Mouse (Mus musculus) embryonic fibroblast, embryonic 13.5 days (primary cell): ENCODE data around the gene Sept5. TPM values are rescaled to one million over a fixed set of nuclear protein-coding genes. Genes with fewer than 3 reads are reported as not detected.

ENCODE experiments used
- H3K27ac ChIP-seq: 2 replicates; pipeline ENCODE4 v1.5.1; 2012; ENCODE audit warnings: low read length, control low read depth, inconsistent platforms; ENCODE audit not compliant: insufficient read depth
- H3K4me1 ChIP-seq: 2 replicates; pipeline ENCODE4 v1.6.1; 2011; ENCODE audit warnings: low read length; ENCODE audit not compliant: control insufficient read depth, insufficient read depth
- H3K4me3 ChIP-seq: 2 replicates; pipeline ENCODE4 v1.5.1; 2011; ENCODE audit warnings: mild to moderate bottlenecking, control low read depth, low read length; ENCODE audit not compliant: insufficient read depth
- CTCF ChIP-seq: IDR thresholded peaks from 2 replicates; pipeline ENCODE4 v1.5.1; 2011; ENCODE audit warnings: mild to moderate bottlenecking, control low read depth, low read length, moderate library complexity, borderline replicate concordance; ENCODE audit not compliant: insufficient read depth
- POLR2A ChIP-seq: IDR thresholded peaks from 2 replicates; pipeline ENCODE4 v1.6.1; 2011; ENCODE audit warnings: low read depth, mild to moderate bottlenecking, control low read depth, low read length, moderate library complexity
- polyA plus RNA-seq: library from polyadenylated mRNA; stranded (reverse); fragments of >200 nt; gene quantifications from 2 replicates; pipeline ENCODE4 v1.2.4, GENCODE M21; 2011; ENCODE audit warnings: low read depth; ENCODE audit not compliant: missing spikeins, insufficient read length

Sept5 gene
- polyA plus RNA-seq, 1 experiment, result 82.3 TPM

- Histone ChIP-seq H3K4me3 (peak overlapping the region; percentile 13; the same call in 1 of the 2 replicates), H3K27ac (no peak overlapping the region; the same call in 1 of the 2 replicates), H3K4me1 (0 out of 2 replicates have a peak, but pooled peaks cover 4% of the 10 kb centered on the region)
- TF ChIP-seq CTCF (no peak), POLR2A (no peak)
Measured at GRCm38 (mm10) chr16:18625791-18626311, 3.9 kb downstream of the Sept5 start.

GRCm38 (mm10) chr16:18625097-18625496 is 4.7 kb downstream of the Sept5 start:
- H3K4me3 ChIP-seq, result no peak overlapping the region
- TF ChIP-seq POLR2A (no peak), CTCF (no peak)
- 0 out of 2 replicates have a peak, but pooled peaks cover 4% of the 10 kb centered on the region for H3K4me1 ChIP-seq
- H3K27ac ChIP-seq, result no peak overlapping the region

- H3K4me1 ChIP-seq, result 0 out of 2 replicates have a peak, but pooled peaks cover 4% of the 10 kb centered on the region
- H3K4me3 ChIP-seq, result no peak overlapping the region
- H3K27ac ChIP-seq, result no peak overlapping the region
- no peak for TF ChIP-seq CTCF
- no peak for TF ChIP-seq POLR2A
Measured at GRCm38 (mm10) chr16:18624641-18625040, 5.1 kb downstream of the Sept5 start.

- TF ChIP-seq CTCF, result no peak
- no peak for TF ChIP-seq POLR2A
- Histone ChIP-seq H3K27ac (no peak overlapping the region), H3K4me1 (0 out of 2 replicates have a peak, but pooled peaks cover 4% of the 10 kb centered on the region), H3K4me3 (no peak overlapping the region)
Measured at GRCm38 (mm10) chr16:18623751-18624540, 5.8 kb downstream of the Sept5 start.

- TF ChIP-seq CTCF (no peak), POLR2A (no peak)
- H3K27ac ChIP-seq, result no peak overlapping the region
- H3K4me1 ChIP-seq, result 0 out of 2 replicates have a peak, but pooled peaks cover 4% of the 10 kb centered on the region
- H3K4me3 ChIP-seq, result no peak overlapping the region
Measured at GRCm38 (mm10) chr16:18622916-18623750, 6.6 kb downstream of the Sept5 start.

- Histone ChIP-seq H3K27ac (no peak within 1 kb of the TSS), H3K4me1 (0 out of 2 replicates have a peak, but pooled peaks cover 4% of the 10 kb centered on the region), H3K4me3 (no peak within 1 kb of the TSS)
- TF ChIP-seq CTCF (no peak), POLR2A (no peak)
Measured at GRCm38 (mm10) chr16:18622019-18622418, 7.7 kb downstream of the Sept5 start, which contains the start of gene Gp1bb. Gp1bb (minus strand) TSS chr16:18622403.

- H3K27ac ChIP-seq, result no peak overlapping the region
- TF ChIP-seq POLR2A, result no peak
- TF ChIP-seq CTCF, result no peak
- no peak overlapping the region for H3K4me3 ChIP-seq
- 0 out of 2 replicates have a peak, but pooled peaks cover 4% of the 10 kb centered on the region for H3K4me1 ChIP-seq
Measured at GRCm38 (mm10) chr16:18621362-18622001, 8.3 kb downstream of the Sept5 start.

GRCm38 (mm10) chr16:18620601-18621361 is 9.0 kb downstream of the Sept5 start:
- Histone ChIP-seq H3K27ac (no peak overlapping the region), H3K4me1 (0 out of 2 replicates have a peak, but pooled peaks cover 2% of the 10 kb centered on the region), H3K4me3 (no peak overlapping the region)
- TF ChIP-seq POLR2A (no peak), CTCF (no peak)

GRCm38 (mm10) chr16:18620201-18620600 is 9.6 kb downstream of the Sept5 start:
- H3K4me3 ChIP-seq, result no peak overlapping the region
- H3K27ac ChIP-seq, result no peak overlapping the region
- no peaks in the 10 kb centered on the region for H3K4me1 ChIP-seq
- TF ChIP-seq CTCF, result no peak
- TF ChIP-seq POLR2A, result no peak
